Mouse (Mus musculus) stomach, postnatal 0 days (tissue): ENCODE data around the gene Dyrk3.

Source experiments
- CTCF ChIP-seq: IDR thresholded peaks from 2 replicates; pipeline ENCODE4 v1.5.1; 2016; ENCODE audit warnings: antibody characterized with exemption, low read depth, mild to moderate bottlenecking, moderate library complexity
- EP300 ChIP-seq: optimal IDR thresholded peaks from 2 replicates; pipeline ENCODE3; 2016; ENCODE audit warnings: antibody characterized with exemption

- TF ChIP-seq CTCF (no peak), EP300 (no peak)
These were observed 46.0 kb downstream of the Dyrk3 start for GRCm38 (mm10) chr1:131092173-131092572.
